ENCODE assay signal across 25 mouse cellular contexts in genomic region chr6:98101023-98101422, GRCm38 (mm10).
DNase-seq lines count a peak whose midpoint lies in the region; ATAC-seq lines count a peak whose summit lies in the region.
"Had no signal": no experiment of that assay in that cellular context is flagged by ENCODE, and none has a peak within 500 bp of the region (broad histone marks: within the 10 kb centered on the region; RNA-seq: fewer than 3 reads in every experiment).

No protein-coding gene starts in this region.

- ATAC-seq in embryonic facial prominence, embryonic 14.5 days (ENCODE audit: low read depth): 0 out of 2 replicates have a peak, but pooled peaks have one; percentile 37
- ATAC-seq in limb, embryonic 12.5 days (ENCODE audit: insufficient number of reproducible peaks, insufficient read depth, low FRiP score, low TSS enrichment, low read depth): no peak; the same call in 1 of the 2 replicates
- ATAC-seq in forebrain, embryonic 11.5 days (replicated peaks; ENCODE audit: low FRiP score): no peak
- ATAC-seq: activated CD4-positive, CD25-positive, alpha-beta regulatory T cell, adult 4 months; forebrain, embryonic 15.5 days; inflammation-experienced regulatory T-cells, adult 6 months had no signal

- H3K4me1 ChIP-seq in heart, embryonic 10.5 days: no peaks in the 10 kb centered on the region
- H3K4me1 ChIP-seq in embryonic facial prominence, embryonic 14.5 days (ENCODE audit: control insufficient read depth, insufficient read depth, low read length): no peaks in the 10 kb centered on the region; the same call in 1 of the 2 replicates
- H3K4me1 ChIP-seq in limb, embryonic 12.5 days (replicated peaks): peaks cover 28% of the 10 kb centered on the region
- H3K4me1 ChIP-seq in forebrain, embryonic 11.5 days (replicated peaks; ENCODE audit: control insufficient read depth, insufficient read depth, low read length): no peaks in the 10 kb centered on the region
- H3K4me1 ChIP-seq: liver, embryonic 15.5 days had no signal

- no peak overlapping the region for H3K9ac ChIP-seq in embryonic facial prominence, embryonic 14.5 days (ENCODE audit: low read depth, low read length)
- no peak overlapping the region for H3K9ac ChIP-seq in limb, embryonic 12.5 days (replicated peaks)
- no peak overlapping the region for H3K9ac ChIP-seq in forebrain, embryonic 11.5 days (ENCODE audit: low read length)
- H3K9ac ChIP-seq: forebrain, embryonic 15.5 days; hindbrain, embryonic 14.5 days; liver, embryonic 15.5 days; lung, embryonic 15.5 days had no signal

- whole genome bisulfite sequencing in heart, embryonic 10.5 days: 78% methylated on average over 4 of the region's 4 CpGs
- 44% methylated on average over 4 of the region's 4 CpGs for WGBS in embryonic facial prominence, embryonic 14.5 days
- 46% methylated on average over 4 of the region's 4 CpGs for WGBS in limb, embryonic 12.5 days
- 78% methylated on average over 4 of the region's 4 CpGs for WGBS in forebrain, embryonic 11.5 days

- no peak overlapping the region for H3K4me3 ChIP-seq in heart, embryonic 10.5 days
- no peak overlapping the region for H3K4me3 ChIP-seq in embryonic facial prominence, embryonic 14.5 days (ENCODE audit: low read depth, low read length)
- H3K4me3 ChIP-seq in limb, embryonic 12.5 days (replicated peaks): no peak overlapping the region
- no peak overlapping the region for H3K4me3 ChIP-seq in forebrain, embryonic 11.5 days (ENCODE audit: low read depth, low read length)
- H3K4me3 ChIP-seq: forebrain, embryonic 15.5 days; left cerebral cortex, adult 2 months; liver, embryonic 15.5 days; lung, embryonic 15.5 days had no signal

- no peak overlapping the region for H3K27ac ChIP-seq in heart, embryonic 10.5 days
- no peak overlapping the region for H3K27ac ChIP-seq in embryonic facial prominence, embryonic 14.5 days (replicated peaks; ENCODE audit: low read depth, low read length)
- peak overlapping the region; percentile 59; the same call in 1 of the 2 replicates for H3K27ac ChIP-seq in limb, embryonic 12.5 days
- H3K27ac ChIP-seq in forebrain, embryonic 11.5 days (ENCODE audit: low read depth, low read length): no peak overlapping the region
- H3K27ac ChIP-seq: forebrain, embryonic 15.5 days; hindbrain, embryonic 14.5 days; left cerebral cortex, adult 2 months; liver, embryonic 15.5 days; lung, embryonic 15.5 days had no signal

- 0 out of 2 replicates have a peak overlapping the region, but pooled peaks have one; percentile 14 for H3K4me2 ChIP-seq in embryonic facial prominence, embryonic 14.5 days (ENCODE audit: low read depth, low read length)
- no peak overlapping the region for H3K4me2 ChIP-seq in limb, embryonic 12.5 days
- H3K4me2 ChIP-seq in forebrain, embryonic 11.5 days (ENCODE audit: low read depth, low read length, severe bottlenecking): no peak overlapping the region
- H3K4me2 ChIP-seq: forebrain, embryonic 15.5 days; hindbrain, embryonic 14.5 days; liver, embryonic 15.5 days; lung, embryonic 15.5 days had no signal

- peak; percentile 46 for DNase-seq in heart, adult 11 months
- DNase-seq in heart, embryonic 10.5 days (ENCODE audit: low spot score): no peak
- peak; percentile 60 for DNase-seq in embryonic facial prominence, embryonic 14.5 days (ENCODE audit: low spot score)
- no peak for DNase-seq in left cerebral cortex, postnatal 10 days (ENCODE audit: extremely low spot score in 1 of 2, low spot score in 2 of 2)
- no peak for DNase-seq in urinary bladder, postnatal 4 days (ENCODE audit: low spot score in 2 of 2)
- no peak for DNase-seq in forebrain, embryonic 11.5 days (ENCODE audit: low spot score)
- DNase-seq: adrenal gland, postnatal 14 days; B cell, adult 2 months; cerebellum, adult 2 months; cerebellum, postnatal 25 days; heart, postnatal 4 days; kidney, adult 8-10 months; kidney, postnatal 10 days; liver; lung, postnatal 4 days had no signal

- no peaks in the 10 kb centered on the region for H3K36me3 ChIP-seq in heart, embryonic 10.5 days
- no peaks in the 10 kb centered on the region for H3K36me3 ChIP-seq in embryonic facial prominence, embryonic 14.5 days (ENCODE audit: control insufficient read depth, insufficient read depth, low read length)
- H3K36me3 ChIP-seq in limb, embryonic 12.5 days: no peaks in the 10 kb centered on the region
- H3K36me3 ChIP-seq in forebrain, embryonic 11.5 days (ENCODE audit: control insufficient read depth, insufficient read depth, low read length): no peaks in the 10 kb centered on the region
- H3K36me3 ChIP-seq: forebrain, embryonic 15.5 days; G1E; liver, embryonic 15.5 days; lung, embryonic 15.5 days had no signal

- no peaks in the 10 kb centered on the region for H3K9me3 ChIP-seq in heart, embryonic 10.5 days
- H3K9me3 ChIP-seq in embryonic facial prominence, embryonic 14.5 days (ENCODE audit: control insufficient read depth, low read length): no peaks in the 10 kb centered on the region
- no peaks in the 10 kb centered on the region for H3K9me3 ChIP-seq in limb, embryonic 12.5 days
- no peaks in the 10 kb centered on the region for H3K9me3 ChIP-seq in forebrain, embryonic 11.5 days (ENCODE audit: control insufficient read depth, low read length)
- H3K9me3 ChIP-seq: forebrain, embryonic 15.5 days; liver, embryonic 15.5 days; lung, embryonic 15.5 days had no signal

- H3K27me3 ChIP-seq in heart, embryonic 10.5 days (ENCODE audit: insufficient read depth, poor library complexity, severe bottlenecking): no peaks in the 10 kb centered on the region
- no peaks in the 10 kb centered on the region; the same call in 1 of the 2 replicates for H3K27me3 ChIP-seq in embryonic facial prominence, embryonic 14.5 days (replicated peaks; ENCODE audit: control insufficient read depth, insufficient read depth, low read length)
- no peaks in the 10 kb centered on the region; the same call in 1 of the 2 replicates for H3K27me3 ChIP-seq in limb, embryonic 12.5 days
- no peaks in the 10 kb centered on the region for H3K27me3 ChIP-seq in forebrain, embryonic 11.5 days (ENCODE audit: control insufficient read depth, insufficient read depth, low read length)
- H3K27me3 ChIP-seq: CH12.LX; forebrain, embryonic 15.5 days; liver, embryonic 15.5 days; lung, embryonic 15.5 days had no signal

- intact Hi-C loops in left cerebral cortex, postnatal 10 days (cut with DNase I): no loop called here

Comparison
In these comparisons a context has a peak if more than half of its experiments do, and no peak if none do; other contexts are left out.
1. DNase-seq: peak in heart, adult 11 months (single experiment) and embryonic facial prominence, embryonic 14.5 days (single experiment); none in heart, embryonic 10.5 days (single experiment), left cerebral cortex, postnatal 10 days (0 of 2), urinary bladder, postnatal 4 days (0 of 2) and forebrain, embryonic 11.5 days (single experiment).